Mouse (Mus musculus): ENCODE measurements at regions not wholly inside any gene's neighbourhood (a gene's known extent, or its start where the extent isn't known, plus 50 kb on each side); places are given as distances from the start of the nearest gene placed in this dataset.

GRCm38 (mm10) chr7:115340155-115340554, 596.7 kb downstream of the Insc start:
- in situ Hi-C loops (cut with MboI; ENCODE audit: low sequenced_read_pairs in 2 of 2, unreplicated experiment in 2 of 2): no loop called here
- no peak for DNase-seq (ENCODE audit: low read depth, low spot score)
- Histone ChIP-seq H3K4me1 (ENCODE audit: control insufficient read depth in 2 of 2, insufficient read depth in 2 of 2, low read length in 2 of 2, poor library complexity in 1 of 2) (no peaks in the 10 kb centered on the region), H3K9ac (ENCODE audit: insufficient read depth, low read depth, low read length, poor library complexity, severe bottlenecking) (no peak overlapping the region), H3K9me3 (ENCODE audit: control insufficient read depth, insufficient read depth, low read depth, low read length) (no peaks in the 10 kb centered on the region), H3K36me3 (ENCODE audit: control insufficient read depth, insufficient read depth, low read length, poor library complexity, severe bottlenecking) (no peaks in the 10 kb centered on the region), H3K27ac (ENCODE audit: insufficient read depth, low read depth, low read length, poor library complexity, severe bottlenecking) (no peak overlapping the region), H3K4me3 (ENCODE audit: insufficient read depth in 1 of 2, low read depth in 1 of 2, low read length in 2 of 2, poor library complexity in 1 of 2, severe bottlenecking in 1 of 2) (no peak overlapping the region)
- TF ChIP-seq MAFK (IDR thresholded peaks at IDR 0.05; ENCODE audit: insufficient read depth, low read depth, low read length) (no peak), CHD2 (IDR thresholded peaks at IDR 0.05; ENCODE audit: low read depth, low read length) (no peak), ZNF384 (IDR thresholded peaks at IDR 0.05; ENCODE audit: low read depth, low read length) (no peak), HCFC1 (IDR thresholded peaks at IDR 0.05; ENCODE audit: borderline replicate concordance, insufficient read depth, low read length) (no peak), ZC3H11A (IDR thresholded peaks at IDR 0.05; ENCODE audit: borderline replicate concordance, low read depth, low read length) (no peak)

GRCm38 (mm10) chr7:115341007-115341406, 597.5 kb downstream of the Insc start:
- TF ChIP-seq CHD2 (IDR thresholded peaks at IDR 0.05; ENCODE audit: low read depth, low read length) (no peak), ZNF384 (IDR thresholded peaks at IDR 0.05; ENCODE audit: low read depth, low read length) (no peak), HCFC1 (IDR thresholded peaks at IDR 0.05; ENCODE audit: borderline replicate concordance, insufficient read depth, low read length) (no peak), MAFK (IDR thresholded peaks at IDR 0.05; ENCODE audit: insufficient read depth, low read depth, low read length) (no peak), ZC3H11A (IDR thresholded peaks at IDR 0.05; ENCODE audit: borderline replicate concordance, low read depth, low read length) (no peak)
- Histone ChIP-seq H3K4me1 (ENCODE audit: control insufficient read depth in 2 of 2, insufficient read depth in 2 of 2, low read length in 2 of 2, poor library complexity in 1 of 2) (no peaks in the 10 kb centered on the region), H3K9me3 (ENCODE audit: control insufficient read depth, insufficient read depth, low read depth, low read length) (no peaks in the 10 kb centered on the region), H3K9ac (ENCODE audit: insufficient read depth, low read depth, low read length, poor library complexity, severe bottlenecking) (no peak overlapping the region), H3K27ac (ENCODE audit: insufficient read depth, low read depth, low read length, poor library complexity, severe bottlenecking) (no peak overlapping the region), H3K36me3 (ENCODE audit: control insufficient read depth, insufficient read depth, low read length, poor library complexity, severe bottlenecking) (no peaks in the 10 kb centered on the region), H3K4me3 (ENCODE audit: insufficient read depth in 1 of 2, low read depth in 1 of 2, low read length in 2 of 2, poor library complexity in 1 of 2, severe bottlenecking in 1 of 2) (no peak overlapping the region)
- in situ Hi-C loops (cut with MboI; ENCODE audit: low sequenced_read_pairs in 2 of 2, unreplicated experiment in 2 of 2): no loop called here
- DNase-seq (ENCODE audit: low read depth, low spot score): no peak

- Histone ChIP-seq H3K27ac (ENCODE audit: insufficient read depth, low read depth, low read length, poor library complexity, severe bottlenecking) (no peak overlapping the region), H3K4me3 (ENCODE audit: insufficient read depth in 1 of 2, low read depth in 1 of 2, low read length in 2 of 2, poor library complexity in 1 of 2, severe bottlenecking in 1 of 2) (no peak overlapping the region), H3K4me1 (ENCODE audit: control insufficient read depth in 2 of 2, insufficient read depth in 2 of 2, low read length in 2 of 2, poor library complexity in 1 of 2) (no peaks in the 10 kb centered on the region), H3K9me3 (ENCODE audit: control insufficient read depth, insufficient read depth, low read depth, low read length) (no peaks in the 10 kb centered on the region), H3K36me3 (ENCODE audit: control insufficient read depth, insufficient read depth, low read length, poor library complexity, severe bottlenecking) (no peaks in the 10 kb centered on the region), H3K9ac (ENCODE audit: insufficient read depth, low read depth, low read length, poor library complexity, severe bottlenecking) (no peak overlapping the region)
- in situ Hi-C loops (cut with MboI; ENCODE audit: low sequenced_read_pairs in 2 of 2, unreplicated experiment in 2 of 2): no loop called here
- no peak for DNase-seq (ENCODE audit: low read depth, low spot score)
- TF ChIP-seq CHD2 (IDR thresholded peaks at IDR 0.05; ENCODE audit: low read depth, low read length): no peak
- no peak for TF ChIP-seq MAFK (IDR thresholded peaks at IDR 0.05; ENCODE audit: insufficient read depth, low read depth, low read length)
- TF ChIP-seq HCFC1 (IDR thresholded peaks at IDR 0.05; ENCODE audit: borderline replicate concordance, insufficient read depth, low read length): no peak
- TF ChIP-seq ZNF384 (IDR thresholded peaks at IDR 0.05; ENCODE audit: low read depth, low read length): no peak
- no peak for TF ChIP-seq ZC3H11A (IDR thresholded peaks at IDR 0.05; ENCODE audit: borderline replicate concordance, low read depth, low read length)
Observed at GRCm38 (mm10) chr7:115345749-115346148, 602.3 kb downstream of the Insc start.

GRCm38 (mm10) chr7:115358711-115359110, 615.2 kb downstream of the Insc start:
- in situ Hi-C loops (cut with MboI; ENCODE audit: low sequenced_read_pairs in 2 of 2, unreplicated experiment in 2 of 2): no loop called here
- no peaks in the 10 kb centered on the region for H3K36me3 ChIP-seq (ENCODE audit: control insufficient read depth, insufficient read depth, low read length, poor library complexity, severe bottlenecking)

GRCm38 (mm10) chr7:115360142-115360541, 616.6 kb downstream of the Insc start:
- Histone ChIP-seq H3K9ac (ENCODE audit: insufficient read depth, low read depth, low read length, poor library complexity, severe bottlenecking) (no peak overlapping the region), H3K36me3 (ENCODE audit: control insufficient read depth, insufficient read depth, low read length, poor library complexity, severe bottlenecking) (no peaks in the 10 kb centered on the region), H3K4me1 (ENCODE audit: control insufficient read depth in 2 of 2, insufficient read depth in 2 of 2, low read length in 2 of 2, poor library complexity in 1 of 2) (no peaks in the 10 kb centered on the region), H3K4me3 (ENCODE audit: insufficient read depth in 1 of 2, low read depth in 1 of 2, low read length in 2 of 2, poor library complexity in 1 of 2, severe bottlenecking in 1 of 2) (no peak overlapping the region), H3K9me3 (ENCODE audit: control insufficient read depth, insufficient read depth, low read depth, low read length) (no peaks in the 10 kb centered on the region), H3K27ac (ENCODE audit: insufficient read depth, low read depth, low read length, poor library complexity, severe bottlenecking) (no peak overlapping the region)
- in situ Hi-C loops (cut with MboI; ENCODE audit: low sequenced_read_pairs in 2 of 2, unreplicated experiment in 2 of 2): no loop called here
- TF ChIP-seq ZNF384 (IDR thresholded peaks at IDR 0.05; ENCODE audit: low read depth, low read length) (no peak), HCFC1 (IDR thresholded peaks at IDR 0.05; ENCODE audit: borderline replicate concordance, insufficient read depth, low read length) (no peak)
- DNase-seq (ENCODE audit: low read depth, low spot score): no peak

More at GRCm38 (mm10) chr7:115358711-115359110, 615.2 kb downstream of the Insc start:
- Histone ChIP-seq H3K9ac (ENCODE audit: insufficient read depth, low read depth, low read length, poor library complexity, severe bottlenecking) (no peak overlapping the region), H3K27ac (ENCODE audit: insufficient read depth, low read depth, low read length, poor library complexity, severe bottlenecking) (no peak overlapping the region), H3K4me3 (ENCODE audit: insufficient read depth in 1 of 2, low read depth in 1 of 2, low read length in 2 of 2, poor library complexity in 1 of 2, severe bottlenecking in 1 of 2) (no peak overlapping the region), H3K9me3 (ENCODE audit: control insufficient read depth, insufficient read depth, low read depth, low read length) (no peaks in the 10 kb centered on the region), H3K4me1 (ENCODE audit: control insufficient read depth in 2 of 2, insufficient read depth in 2 of 2, low read length in 2 of 2, poor library complexity in 1 of 2) (no peaks in the 10 kb centered on the region)
- no peak for TF ChIP-seq MAFK (IDR thresholded peaks at IDR 0.05; ENCODE audit: insufficient read depth, low read depth, low read length)
- no peak for TF ChIP-seq ZC3H11A (IDR thresholded peaks at IDR 0.05; ENCODE audit: borderline replicate concordance, low read depth, low read length)
- no peak for TF ChIP-seq HCFC1 (IDR thresholded peaks at IDR 0.05; ENCODE audit: borderline replicate concordance, insufficient read depth, low read length)
- TF ChIP-seq CHD2 (IDR thresholded peaks at IDR 0.05; ENCODE audit: low read depth, low read length): no peak
- no peak for TF ChIP-seq ZNF384 (IDR thresholded peaks at IDR 0.05; ENCODE audit: low read depth, low read length)
- DNase-seq (ENCODE audit: low read depth, low spot score): no peak

All from ES-E14 (cell line).